In genomic region chr17:85948911-85949909, GRCm38 (mm10) we compare ENCODE assay signal across 8 mouse cellular contexts.
DNase-seq lines count a peak whose midpoint lies in the region; ATAC-seq and TF ChIP-seq lines count a peak whose summit lies in the region.
"Had no signal": no experiment of that assay in that cellular context is flagged by ENCODE, and none has a peak within 500 bp of the region (broad histone marks: within the 10 kb centered on the region; RNA-seq: fewer than 3 reads in every experiment).

No protein-coding gene starts in this region.

- TF ChIP-seq CTCF in forebrain, postnatal 0 days (IDR thresholded peaks at IDR 0.05; ENCODE audit: low read depth), result no peak

- no peaks in the 10 kb centered on the region for H3K27me3 ChIP-seq in midbrain, embryonic 11.5 days (ENCODE audit: control insufficient read depth, insufficient read depth, low read length)
- H3K27me3 ChIP-seq in midbrain, embryonic 10.5 days (ENCODE audit: low read depth, poor library complexity, severe bottlenecking), result peaks cover 12% of the 10 kb centered on the region; the same call in 1 of the 2 replicates
- H3K27me3 ChIP-seq in forebrain, postnatal 0 days (ENCODE audit: insufficient read depth, low read length), result no peaks in the 10 kb centered on the region
- peaks cover 15% of the 10 kb centered on the region for H3K27me3 ChIP-seq in hindbrain, embryonic 15.5 days
- no peaks in the 10 kb centered on the region for H3K27me3 ChIP-seq in intestine, embryonic 15.5 days (replicated peaks)

- DNase-seq in midbrain, embryonic 11.5 days (ENCODE audit: low spot score, missing footprints), result peak; percentile 68
- DNase-seq in midbrain, embryonic 10.5 days (ENCODE audit: low spot score), result no peak
- DNase-seq in forebrain, postnatal 0 days, result no peak
- peak; percentile 52 for DNase-seq in right cerebral cortex, postnatal 10 days (ENCODE audit: low spot score in 2 of 2)
- DNase-seq in cerebellum, postnatal 14 days, result no peak

- H3K9me3 ChIP-seq in midbrain, embryonic 11.5 days (ENCODE audit: control insufficient read depth, low read length), result no peaks in the 10 kb centered on the region
- no peaks in the 10 kb centered on the region for H3K9me3 ChIP-seq in midbrain, embryonic 10.5 days (replicated peaks)
- no peaks in the 10 kb centered on the region for H3K9me3 ChIP-seq in forebrain, postnatal 0 days (ENCODE audit: low read length)
- no peaks in the 10 kb centered on the region for H3K9me3 ChIP-seq in hindbrain, embryonic 15.5 days
- H3K9me3 ChIP-seq in intestine, embryonic 15.5 days, result no peaks in the 10 kb centered on the region

- H3K9ac ChIP-seq in midbrain, embryonic 11.5 days (ENCODE audit: low read length), result no peak overlapping the region
- H3K9ac ChIP-seq in forebrain, postnatal 0 days, result no peak overlapping the region
- no peak overlapping the region for H3K9ac ChIP-seq in hindbrain, embryonic 15.5 days
- no peak overlapping the region for H3K9ac ChIP-seq in intestine, embryonic 15.5 days

- ATAC-seq in midbrain, embryonic 11.5 days (ENCODE audit: low FRiP score), result no peak
- ATAC-seq in forebrain, postnatal 0 days, result peak; percentile 60; the same call in 1 of the 2 replicates
- no peak for ATAC-seq in hindbrain, embryonic 15.5 days (ENCODE audit: low FRiP score, low read depth)
- ATAC-seq in intestine, embryonic 15.5 days, result no peak

- no peak overlapping the region for H3K4me2 ChIP-seq in midbrain, embryonic 11.5 days
- H3K4me2 ChIP-seq in forebrain, postnatal 0 days (ENCODE audit: low read depth), result no peak overlapping the region
- H3K4me2 ChIP-seq in hindbrain, embryonic 15.5 days, result 0 out of 2 replicates have a peak overlapping the region, but pooled peaks have one; percentile 1
- H3K4me2 ChIP-seq in intestine, embryonic 15.5 days (replicated peaks), result no peak overlapping the region

- peaks cover 3% of the 10 kb centered on the region; the same call in 1 of the 2 replicates for H3K4me1 ChIP-seq in midbrain, embryonic 11.5 days (ENCODE audit: control insufficient read depth, insufficient read depth, low read length)
- H3K4me1 ChIP-seq in midbrain, embryonic 10.5 days, result peaks cover 13% of the 10 kb centered on the region
- 0 out of 2 replicates have a peak, but pooled peaks cover 7% of the 10 kb centered on the region for H3K4me1 ChIP-seq in forebrain, postnatal 0 days (ENCODE audit: insufficient read depth)
- peaks cover 13% of the 10 kb centered on the region for H3K4me1 ChIP-seq in hindbrain, embryonic 15.5 days (replicated peaks)
- H3K4me1 ChIP-seq in intestine, embryonic 15.5 days (replicated peaks), result no peaks in the 10 kb centered on the region
- H3K4me1 ChIP-seq: megakaryocyte, embryonic 14.5 days had no signal

- no peaks in the 10 kb centered on the region for H3K36me3 ChIP-seq in midbrain, embryonic 11.5 days (ENCODE audit: control insufficient read depth, insufficient read depth, low read length)
- H3K36me3 ChIP-seq in midbrain, embryonic 10.5 days, result no peaks in the 10 kb centered on the region
- H3K36me3 ChIP-seq in forebrain, postnatal 0 days (ENCODE audit: insufficient read depth), result no peaks in the 10 kb centered on the region
- H3K36me3 ChIP-seq in hindbrain, embryonic 15.5 days, result no peaks in the 10 kb centered on the region
- H3K36me3 ChIP-seq in intestine, embryonic 15.5 days, result no peaks in the 10 kb centered on the region

- H3K4me3 ChIP-seq in midbrain, embryonic 11.5 days (ENCODE audit: low read depth, low read length), result no peak overlapping the region
- no peak overlapping the region for H3K4me3 ChIP-seq in midbrain, embryonic 10.5 days
- no peak overlapping the region for H3K4me3 ChIP-seq in forebrain, postnatal 0 days (ENCODE audit: low read depth, low read length)
- no peak overlapping the region for H3K4me3 ChIP-seq in hindbrain, embryonic 15.5 days
- no peak overlapping the region for H3K4me3 ChIP-seq in intestine, embryonic 15.5 days (replicated peaks)
- H3K4me3 ChIP-seq: megakaryocyte, embryonic 14.5 days had no signal

- 85% methylated on average over 11 of the region's 11 CpGs for WGBS in midbrain, embryonic 11.5 days
- WGBS in midbrain, embryonic 10.5 days, result 86% methylated on average over 11 of the region's 11 CpGs
- WGBS in forebrain, postnatal 0 days, result 40% methylated on average over 11 of the region's 11 CpGs
- 59% methylated on average over 11 of the region's 11 CpGs for WGBS in hindbrain, embryonic 15.5 days
- 72% methylated on average over 11 of the region's 11 CpGs for WGBS in intestine, embryonic 15.5 days

- no peak overlapping the region for H3K27ac ChIP-seq in midbrain, embryonic 11.5 days (ENCODE audit: low read depth, low read length)
- no peak overlapping the region for H3K27ac ChIP-seq in midbrain, embryonic 10.5 days (replicated peaks)
- H3K27ac ChIP-seq in forebrain, postnatal 0 days (ENCODE audit: low read depth, low read length), result no peak overlapping the region
- H3K27ac ChIP-seq in hindbrain, embryonic 15.5 days (replicated peaks), result no peak overlapping the region
- H3K27ac ChIP-seq in intestine, embryonic 15.5 days, result no peak overlapping the region

Comparison
In these comparisons a context has a peak if more than half of its experiments do, and no peak if none do; other contexts are left out.
1. DNase-seq: peak in midbrain, embryonic 11.5 days (single experiment) and right cerebral cortex, postnatal 10 days (2 of 2); none in midbrain, embryonic 10.5 days (single experiment), forebrain, postnatal 0 days (single experiment) and cerebellum, postnatal 14 days (0 of 2).